Mouse (Mus musculus) small intestine, adult 2 months (tissue): ENCODE measurements around the gene Lrrc4c.

Experiments
- CTCF ChIP-seq: fragments of 200-500 bp; IDR thresholded peaks from 2 replicates; pipeline ENCODE4 v1.5.1; 2012; ENCODE audit warnings: low read depth, mild to moderate bottlenecking, control low read depth, inconsistent platforms, low read length, moderate library complexity, mixed read lengths; ENCODE audit not compliant: insufficient replicate concordance, insufficient read length; ENCODE audit errors: extremely low read depth
- POLR2A ChIP-seq: fragments of 200-500 bp; IDR thresholded peaks from 2 replicates; pipeline ENCODE4 v1.6.1; 2012; ENCODE audit warnings: low read depth, mild to moderate bottlenecking, control low read depth, inconsistent platforms, low read length, moderate library complexity

DNA sequence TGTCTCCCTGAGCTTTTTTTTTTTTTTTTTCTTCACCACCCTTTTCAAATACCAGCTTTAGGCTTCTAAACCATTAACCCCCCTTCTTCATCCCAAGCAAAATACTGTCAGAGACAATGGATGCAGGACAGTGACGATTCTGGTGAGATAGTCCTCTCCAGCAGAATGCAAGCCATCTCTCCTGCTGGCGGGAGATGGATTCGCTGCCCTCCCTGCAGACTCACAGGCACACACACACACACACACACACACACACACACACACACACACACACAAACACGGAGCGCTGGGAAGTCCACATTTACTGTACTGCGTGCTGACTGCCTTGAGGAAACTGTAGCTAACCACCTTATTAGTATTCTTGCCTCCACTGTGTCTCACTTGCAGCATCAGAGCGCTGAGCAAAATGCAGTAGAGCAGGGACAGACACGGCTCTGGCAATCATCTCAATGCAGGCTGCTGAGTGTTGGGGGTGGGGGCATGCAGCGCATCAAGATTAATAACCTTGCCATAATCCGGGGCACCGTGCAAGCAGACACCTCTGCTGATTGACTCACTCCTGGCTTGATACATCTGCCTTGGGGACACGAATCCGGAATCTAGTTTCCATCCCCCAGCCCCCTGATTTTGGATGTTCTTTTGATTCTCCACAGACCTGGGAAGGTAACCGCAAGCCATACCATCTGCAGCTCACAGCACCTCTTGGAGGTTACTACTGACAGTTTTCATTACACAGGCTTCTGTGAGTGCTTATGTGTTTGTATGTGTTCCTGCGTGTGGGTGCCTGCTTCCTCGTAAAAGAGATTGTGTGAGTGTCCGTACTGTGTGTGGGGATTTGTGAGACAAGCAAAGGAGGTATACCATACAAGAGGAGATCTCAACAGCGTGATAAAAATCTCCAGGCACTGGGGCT lies at the start of gene Lrrc4c:
- no peak for TF ChIP-seq CTCF
- no peak for TF ChIP-seq POLR2A
